Mouse (Mus musculus) C2C12 (cell line): Measurements from ENCODE around the gene Parp11.

ENCODE experiments used
- CTCF ChIP-seq: IDR thresholded peaks from one replicate; pipeline ENCODE4 v1.5.1; 2011; ENCODE audit not compliant: control insufficient read depth, insufficient read depth, insufficient read length
- MYOG ChIP-seq: IDR thresholded peaks from one replicate; pipeline ENCODE4 v1.6.1; 2011; ENCODE audit not compliant: control insufficient read depth, insufficient read length; ENCODE audit errors: extremely low read depth

- TF ChIP-seq CTCF (no peak), MYOG (no peak)
Observed at GRCm38 (mm10) chr6:127455440-127455839, 8.8 kb downstream of the Parp11 start.
